In the genomic region with DNA sequence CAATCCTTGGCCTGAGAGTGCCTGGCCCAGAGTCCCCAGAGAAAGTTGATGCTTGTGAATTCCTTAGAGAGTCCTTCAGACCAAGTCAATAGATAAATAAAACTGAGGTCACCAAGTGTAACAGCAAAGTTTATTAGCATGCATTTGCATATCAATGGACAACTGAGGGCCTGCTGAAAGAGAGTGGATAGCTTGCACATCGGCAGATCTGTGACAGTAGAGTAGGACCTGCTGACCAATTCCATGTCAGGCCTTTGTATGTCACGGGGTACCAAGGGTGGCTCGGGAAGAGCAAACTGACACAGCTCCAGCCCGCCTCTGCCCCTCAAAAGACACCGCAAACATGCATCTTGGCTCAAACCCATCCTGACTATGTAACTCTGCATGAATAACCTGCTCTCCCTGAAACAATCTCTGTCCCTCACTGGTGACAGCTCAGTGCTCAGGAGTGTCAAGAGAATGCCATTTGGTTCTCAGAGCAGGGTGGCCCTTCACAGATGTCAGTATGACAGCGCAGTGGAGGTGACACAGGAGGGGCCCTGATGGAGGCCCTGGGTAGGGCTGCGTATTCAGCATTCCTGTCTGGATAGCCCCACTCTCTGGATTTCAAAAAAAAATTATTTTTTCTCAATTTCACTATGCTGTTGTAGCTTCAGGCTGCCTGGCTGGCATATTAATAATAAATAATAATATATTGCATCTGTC, we compare ENCODE assay signal across 27 mouse cellular contexts.
DNase-seq lines count a peak whose midpoint lies in the region; ATAC-seq and TF ChIP-seq lines count a peak whose summit lies in the region.
"Had no signal": no experiment of that assay in that cellular context is flagged by ENCODE, and none has a peak within 500 bp of the region (broad histone marks: within the 10 kb centered on the region; RNA-seq: fewer than 3 reads in every experiment).

No protein-coding gene starts in this region.

- H3K27ac ChIP-seq in hindbrain, embryonic 10.5 days: peak overlapping the region; percentile 80
- H3K27ac ChIP-seq in hindbrain, embryonic 16.5 days (ENCODE audit: low read depth, low read length): no peak overlapping the region
- H3K27ac ChIP-seq in neural tube, embryonic 11.5 days (ENCODE audit: low read depth, low read length): no peak overlapping the region
- no peak overlapping the region for H3K27ac ChIP-seq in kidney, adult 2 months (ENCODE audit: insufficient read depth, low read depth, low read length)
- H3K27ac ChIP-seq: heart, embryonic 10.5 days; heart, embryonic 15.5 days; limb, embryonic 12.5 days; liver, embryonic 15.5 days had no signal

- no peak for ATAC-seq in hindbrain, embryonic 16.5 days
- ATAC-seq in neural tube, embryonic 11.5 days (ENCODE audit: insufficient read depth, low FRiP score, low TSS enrichment): peak; percentile 51; the same call in 1 of the 2 replicates
- ATAC-seq in granulocyte monocyte progenitor cell, adult 5-6 weeks (replicated peaks; ENCODE audit: poor library complexity, severe bottlenecking): no peak
- ATAC-seq: intestine, postnatal 0 days had no signal

- WGBS in hindbrain, embryonic 10.5 days: 54% methylated on average over 7 of the region's 7 CpGs
- 35% methylated on average over 7 of the region's 7 CpGs for WGBS in hindbrain, embryonic 16.5 days
- 43% methylated on average over 7 of the region's 7 CpGs for WGBS in neural tube, embryonic 11.5 days
- WGBS in kidney, adult 2 months: 78% methylated on average over 7 of the region's 7 CpGs

- no peak overlapping the region for H3K4me2 ChIP-seq in hindbrain, embryonic 16.5 days (ENCODE audit: low read length)
- H3K4me2 ChIP-seq in neural tube, embryonic 11.5 days (ENCODE audit: low read depth): no peak overlapping the region
- H3K4me2 ChIP-seq: heart, embryonic 15.5 days; limb, embryonic 12.5 days; liver, embryonic 15.5 days; lung, embryonic 14.5 days had no signal

- no peak for TF ChIP-seq CTCF in kidney, adult 2 months (conservative IDR thresholded peaks at IDR 0.05; ENCODE audit: insufficient read depth, insufficient read length, low read depth, low read length)

- no peak overlapping the region for H3K4me3 ChIP-seq in hindbrain, embryonic 10.5 days
- H3K4me3 ChIP-seq in hindbrain, embryonic 16.5 days (ENCODE audit: low read length): no peak overlapping the region
- H3K4me3 ChIP-seq in neural tube, embryonic 11.5 days (ENCODE audit: low read depth, low read length): no peak overlapping the region
- no peak overlapping the region for H3K4me3 ChIP-seq in kidney, adult 2 months (ENCODE audit: insufficient read depth, low read depth, low read length)
- H3K4me3 ChIP-seq: erythroblast, embryonic 14.5 days; heart, embryonic 10.5 days; heart, embryonic 15.5 days; limb, embryonic 12.5 days; liver, embryonic 15.5 days had no signal

- peaks cover 41% of the 10 kb centered on the region for H3K4me1 ChIP-seq in hindbrain, embryonic 10.5 days (replicated peaks)
- peaks cover 2% of the 10 kb centered on the region; the same call in 1 of the 2 replicates for H3K4me1 ChIP-seq in hindbrain, embryonic 16.5 days (ENCODE audit: control insufficient read depth, insufficient read depth, low read depth, low read length)
- H3K4me1 ChIP-seq in neural tube, embryonic 11.5 days (ENCODE audit: control insufficient read depth, insufficient read depth, low read length): no peaks in the 10 kb centered on the region
- H3K4me1 ChIP-seq in kidney, adult 2 months (ENCODE audit: control insufficient read depth, insufficient read depth, low read length): no peaks in the 10 kb centered on the region
- H3K4me1 ChIP-seq: heart, embryonic 15.5 days; limb, embryonic 12.5 days; liver, embryonic 15.5 days had no signal

- 0 out of 2 replicates have a peak, but pooled peaks cover 3% of the 10 kb centered on the region for H3K27me3 ChIP-seq in hindbrain, embryonic 10.5 days (ENCODE audit: insufficient read depth, poor library complexity, severe bottlenecking)
- H3K27me3 ChIP-seq in hindbrain, embryonic 16.5 days (replicated peaks; ENCODE audit: control insufficient read depth, insufficient read depth, low read length): no peaks in the 10 kb centered on the region
- no peaks in the 10 kb centered on the region for H3K27me3 ChIP-seq in neural tube, embryonic 11.5 days (ENCODE audit: control insufficient read depth, insufficient read depth, low read length)
- H3K27me3 ChIP-seq in kidney, adult 2 months (replicated peaks; ENCODE audit: control insufficient read depth, insufficient read depth, low read length): no peaks in the 10 kb centered on the region
- H3K27me3 ChIP-seq: liver, embryonic 15.5 days had no signal

- no peak for TF ChIP-seq POLR2A in kidney, adult 2 months (IDR thresholded peaks at IDR 0.05; ENCODE audit: low read depth, low read length)

- no peaks in the 10 kb centered on the region for H3K9me3 ChIP-seq in hindbrain, embryonic 10.5 days
- no peaks in the 10 kb centered on the region for H3K9me3 ChIP-seq in hindbrain, embryonic 16.5 days (ENCODE audit: control insufficient read depth, low read length)
- H3K9me3 ChIP-seq in neural tube, embryonic 11.5 days (ENCODE audit: control insufficient read depth, low read length): no peaks in the 10 kb centered on the region
- H3K9me3 ChIP-seq: heart, embryonic 10.5 days; heart, embryonic 15.5 days; limb, embryonic 12.5 days; liver, embryonic 15.5 days had no signal

- peak; percentile 27 for DNase-seq in hindbrain, embryonic 10.5 days (ENCODE audit: low spot score)
- DNase-seq in neural tube, embryonic 11.5 days (ENCODE audit: low spot score): peak; percentile 19
- DNase-seq in neural tube, embryonic 10.5 days (ENCODE audit: extremely low spot score, low spot score): no peak
- DNase-seq in ZHBTc4 (ENCODE audit: low read depth, low spot score): peak; percentile 58
- no peak for DNase-seq in kidney, adult 2 months
- DNase-seq: adrenal gland, postnatal 14 days; B cell, adult 2 months; cerebellum, adult 11 months; cerebellum, adult 9-11 months; embryo, embryonic 11 days; gastrocnemius, postnatal 14 days; heart, adult 11 months; kidney, postnatal 14 days; lung, embryonic 14.5 days; lung, postnatal 14 days; right cerebral cortex, adult 18-20 months; spleen, adult 18-20 months; thymus, postnatal 25 days had no signal

- H3K36me3 ChIP-seq in hindbrain, embryonic 10.5 days: no peaks in the 10 kb centered on the region
- no peaks in the 10 kb centered on the region for H3K36me3 ChIP-seq in hindbrain, embryonic 16.5 days (ENCODE audit: control insufficient read depth, insufficient read depth, low read length)
- no peaks in the 10 kb centered on the region for H3K36me3 ChIP-seq in neural tube, embryonic 11.5 days (ENCODE audit: control insufficient read depth, insufficient read depth, low read length)
- no peaks in the 10 kb centered on the region for H3K36me3 ChIP-seq in kidney, adult 2 months (ENCODE audit: control insufficient read depth, insufficient read depth, low read length)
- H3K36me3 ChIP-seq: G1E; heart, embryonic 10.5 days; heart, embryonic 15.5 days; limb, embryonic 12.5 days; liver, embryonic 15.5 days had no signal

- H3K9ac ChIP-seq in hindbrain, embryonic 16.5 days (ENCODE audit: low read depth, low read length): no peak overlapping the region
- H3K9ac ChIP-seq in neural tube, embryonic 11.5 days (ENCODE audit: low read length): no peak overlapping the region
- H3K9ac ChIP-seq: heart, embryonic 15.5 days; limb, embryonic 12.5 days; liver, embryonic 15.5 days; lung, embryonic 14.5 days had no signal

Comparison
In these comparisons a context has a peak if more than half of its experiments do, and no peak if none do; other contexts are left out.
1. DNase-seq: peak in hindbrain, embryonic 10.5 days (single experiment), neural tube, embryonic 11.5 days (single experiment) and ZHBTc4 (single experiment); none in neural tube, embryonic 10.5 days (single experiment) and kidney, adult 2 months (single experiment).